Mouse (Mus musculus) heart, postnatal 14 days (tissue): Measurements from ENCODE around the gene Cdc26. TPM values are rescaled to one million over a fixed set of nuclear protein-coding genes. Genes with fewer than 3 reads are reported as not detected.

Source experiments
- DNase-seq, 2 experiments: peaks; one replicate each; pipeline ENCODE4 v3.0.0; 2021 to 2022
- intact Hi-C: fragments of 180-260 bp; cut with DNase I; formaldehyde crosslinking; loops from one replicate; pipeline ENCODE4 v1.15.1; 2025
- long read RNA-seq, 2 experiments: library from polyadenylated mRNA; stranded (forward); transcript quantifications; one replicate each; pipeline ENCODE4 v2.0.0; 2021
- total RNA-seq, 2 experiments: library from RNA; stranded (reverse); gene quantifications; 2 replicates each; pipeline ENCODE4 v1.2.3; 2021

Cdc26 gene
- total RNA-seq: 10 to 100 TPM; 42.3 to 44.4 TPM
- long read RNA-seq, experiment 1, transcript Cdc26-201 (4 exons, 819 nt): major isoform, 52 of 63 reads
- long read RNA-seq, experiment 1, transcript Cdc26-202 (3 exons, 654 nt): minor isoform, 10 of 63 reads
- long read RNA-seq, experiment 1, partial matches to known transcripts: 0 of 63 reads
- long read RNA-seq, experiment 1, other reads (novel, unspliced or antisense): 1 of 63 reads
- long read RNA-seq, experiment 2, transcript Cdc26-201 (4 exons, 819 nt): major isoform, 39 of 46 reads
- long read RNA-seq, experiment 2, transcript Cdc26-202 (3 exons, 654 nt): minor isoform, 6 of 46 reads
- long read RNA-seq, experiment 2, partial matches to known transcripts: 0 of 46 reads
- long read RNA-seq, experiment 2, other reads (novel, unspliced or antisense): 0 of 46 reads

GRCm38 (mm10) chr4:62408601-62409282 is at the start of gene Cdc26, which contains the start of gene Prpf4:
Gene Cdc26, minus strand, starts transcription at chr4:62408642.
Gene Prpf4, plus strand, starts transcription at chr4:62408797.
- intact Hi-C loops: loop anchor here (5.0 to 10.0 kb wide), 5 partner anchors 66 to 204 kb away; partner anchors contain the start of genes Alad and Hdhd3

GRCm38 (mm10) chr4:62454995-62455394 is 46.6 kb upstream of the Cdc26 start:
- DNase-seq: peak; percentile 34 to 60
- intact Hi-C loops: loop anchor here (5.0 kb wide), 2 partner anchors 52 to 307 kb away; no protein-coding TSS in a partner anchor

More at GRCm38 (mm10) chr4:62408601-62409282, at the start of gene Cdc26, which contains the start of gene Prpf4:
- DNase-seq: peak; percentile 95 to 97

- intact Hi-C loops: no loop called here
- no peak for DNase-seq
Measured at GRCm38 (mm10) chr4:62440986-62441385, 32.5 kb upstream of the Cdc26 start.

GRCm38 (mm10) chr4:62440544-62440943 is 32.1 kb upstream of the Cdc26 start:
- intact Hi-C loops: no loop called here
- no peak for DNase-seq

GRCm38 (mm10) chr4:62439793-62440192 is 31.4 kb upstream of the Cdc26 start:
- intact Hi-C loops: no loop called here
- no peak for DNase-seq

- intact Hi-C loops: no loop called here
- DNase-seq: no peak
Measured at GRCm38 (mm10) chr4:62437871-62438270, 29.4 kb upstream of the Cdc26 start.

GRCm38 (mm10) chr4:62437256-62437778 is 28.9 kb upstream of the Cdc26 start:
- intact Hi-C loops: no loop called here

GRCm38 (mm10) chr4:62435081-62435480 is 26.6 kb upstream of the Cdc26 start, which contains the start of gene Rnf183:
Gene Rnf183, minus strand, starts transcription at chr4:62435252.
- intact Hi-C loops: no loop called here
- no peak for DNase-seq

More at GRCm38 (mm10) chr4:62437256-62437778, 28.9 kb upstream of the Cdc26 start:
- no peak for DNase-seq

GRCm38 (mm10) chr4:62433939-62434870 is 25.8 kb upstream of the Cdc26 start:
- intact Hi-C loops: no loop called here
- DNase-seq: no peak

GRCm38 (mm10) chr4:62431522-62431921 is 23.1 kb upstream of the Cdc26 start:
- intact Hi-C loops: no loop called here
- DNase-seq: no peak

- no peak for DNase-seq
- intact Hi-C loops: no loop called here
Measured at GRCm38 (mm10) chr4:62430678-62431077, 22.2 kb upstream of the Cdc26 start.

GRCm38 (mm10) chr4:62429616-62430015 is 21.2 kb upstream of the Cdc26 start:
- DNase-seq: no peak
- intact Hi-C loops: no loop called here

- intact Hi-C loops: no loop called here
- DNase-seq: no peak
Measured at GRCm38 (mm10) chr4:62427978-62428758, 19.7 kb upstream of the Cdc26 start.

GRCm38 (mm10) chr4:62425891-62426290 is 17.4 kb upstream of the Cdc26 start:
- no peak for DNase-seq
- intact Hi-C loops: no loop called here

GRCm38 (mm10) chr4:62419091-62419490 is 10.6 kb upstream of the Cdc26 start:
- no peak for DNase-seq
- intact Hi-C loops: no loop called here

- no peak for DNase-seq
- intact Hi-C loops: no loop called here
Measured at GRCm38 (mm10) chr4:62418448-62418847, 10.0 kb upstream of the Cdc26 start.

- no peak for DNase-seq
- intact Hi-C loops: no loop called here
Measured at GRCm38 (mm10) chr4:62411606-62412005, 3.2 kb upstream of the Cdc26 start.

- intact Hi-C loops: no loop called here
- no peak for DNase-seq
Measured at GRCm38 (mm10) chr4:62410325-62410724, 1.9 kb upstream of the Cdc26 start.

- intact Hi-C loops: loop anchor here (5.0 to 10.0 kb wide), 5 partner anchors 67 to 205 kb away; partner anchors contain the start of genes Alad and Hdhd3
- no peak for DNase-seq
Measured at GRCm38 (mm10) chr4:62409615-62410014, 1.2 kb upstream of the Cdc26 start.
